ENCODE assay signal across 11 mouse cellular contexts in the genomic region with DNA sequence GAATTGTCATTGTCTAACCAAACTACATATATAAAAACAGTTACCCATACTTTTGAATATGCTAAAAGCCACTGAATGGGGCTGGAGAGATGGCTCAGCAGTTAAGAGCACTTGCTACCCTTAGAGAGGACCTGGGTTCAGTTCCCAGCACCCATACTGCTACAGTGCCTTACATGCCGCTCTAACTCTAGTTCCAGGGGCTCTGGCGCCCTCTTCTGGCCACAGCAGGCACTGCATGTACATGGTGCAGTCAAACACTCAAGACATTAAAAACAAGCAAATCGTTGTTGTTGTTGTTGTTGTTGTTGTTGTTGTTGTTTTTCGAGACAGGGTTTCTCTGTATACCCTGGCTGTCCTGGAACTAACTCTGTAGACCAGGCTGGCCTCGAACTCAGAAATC. TPM values are rescaled to one million over a fixed set of nuclear protein-coding genes. Genes with fewer than 3 reads are reported as not detected.
DNase-seq lines count a peak whose midpoint lies in the region; ATAC-seq and TF ChIP-seq lines count a peak whose summit lies in the region.
"Had no signal": no experiment of that assay in that cellular context is flagged by ENCODE, and none has a peak within 500 bp of the region (broad histone marks: within the 10 kb centered on the region; RNA-seq: fewer than 3 reads in every experiment).

No protein-coding gene starts in this region.

- H3K9me3 ChIP-seq in hindbrain, postnatal 0 days (ENCODE audit: low read length), result no peaks in the 10 kb centered on the region
- no peaks in the 10 kb centered on the region for H3K9me3 ChIP-seq in hindbrain, embryonic 14.5 days (ENCODE audit: control insufficient read depth, low read length)
- H3K9me3 ChIP-seq: midbrain, embryonic 15.5 days had no signal

- no peak for DNase-seq in hindbrain, postnatal 0 days (ENCODE audit: low spot score)
- DNase-seq in hindbrain, embryonic 14.5 days (ENCODE audit: low spot score), result no peak
- peak; percentile 52 for DNase-seq in CD4-positive helper T cell, adult 2 months (ENCODE audit: low read depth, low spot score)
- DNase-seq in ZHBTc4 (ENCODE audit: low read depth, low spot score), result peak; percentile 70
- DNase-seq in natural killer cell, adult 2 months (ENCODE audit: low spot score in 2 of 2), result peak; percentile 42 to 44
- no peak for DNase-seq in frontal cortex, postnatal 10 days (ENCODE audit: low spot score in 2 of 2)
- no peak for DNase-seq in right cerebral cortex, postnatal 36 days (ENCODE audit: low spot score in 2 of 2)
- DNase-seq in left cerebral cortex, postnatal 36 days (ENCODE audit: low spot score in 2 of 2), result no peak
- DNase-seq: left cerebral cortex, postnatal 4 days had no signal

- no peaks in the 10 kb centered on the region for H3K36me3 ChIP-seq in hindbrain, postnatal 0 days (ENCODE audit: insufficient read depth, low read length)
- no peaks in the 10 kb centered on the region for H3K36me3 ChIP-seq in hindbrain, embryonic 14.5 days (replicated peaks; ENCODE audit: control insufficient read depth, insufficient read depth)
- H3K36me3 ChIP-seq: midbrain, embryonic 15.5 days had no signal

- TF ChIP-seq CTCF in hindbrain, postnatal 0 days (IDR thresholded peaks at IDR 0.05; ENCODE audit: low read depth), result peak; percentile 65

- H3K4me1 ChIP-seq in hindbrain, postnatal 0 days (ENCODE audit: insufficient read depth, low read length), result no peaks in the 10 kb centered on the region
- H3K4me1 ChIP-seq in hindbrain, embryonic 14.5 days (replicated peaks; ENCODE audit: control insufficient read depth, insufficient read depth, low read length), result no peaks in the 10 kb centered on the region
- H3K4me1 ChIP-seq: midbrain, embryonic 15.5 days had no signal

- no peak overlapping the region for H3K4me3 ChIP-seq in hindbrain, postnatal 0 days (ENCODE audit: low read length)
- no peak overlapping the region for H3K4me3 ChIP-seq in hindbrain, embryonic 14.5 days (replicated peaks; ENCODE audit: low read length)
- H3K4me3 ChIP-seq: midbrain, embryonic 15.5 days had no signal

- intact Hi-C loops in left cerebral cortex, postnatal 36 days (cut with DNase I), result no loop called here

- no peak overlapping the region for H3K4me2 ChIP-seq in hindbrain, postnatal 0 days (ENCODE audit: low read depth, low read length)
- H3K4me2 ChIP-seq in hindbrain, embryonic 14.5 days (replicated peaks), result no peak overlapping the region
- H3K4me2 ChIP-seq: midbrain, embryonic 15.5 days had no signal

- H3K27me3 ChIP-seq in hindbrain, postnatal 0 days (ENCODE audit: insufficient read depth, low read length), result no peaks in the 10 kb centered on the region
- no peaks in the 10 kb centered on the region for H3K27me3 ChIP-seq in hindbrain, embryonic 14.5 days (ENCODE audit: control insufficient read depth, insufficient read depth, low read length)
- H3K27me3 ChIP-seq: midbrain, embryonic 15.5 days had no signal

- H3K27ac ChIP-seq in hindbrain, postnatal 0 days, result no peak overlapping the region
- H3K27ac ChIP-seq in hindbrain, embryonic 14.5 days, result no peak overlapping the region
- H3K27ac ChIP-seq: midbrain, embryonic 15.5 days had no signal

- 62% methylated on average over 5 of the region's 5 CpGs for WGBS in hindbrain, postnatal 0 days
- 62% methylated on average over 5 of the region's 5 CpGs for WGBS in hindbrain, embryonic 14.5 days

- no peak overlapping the region for H3K9ac ChIP-seq in hindbrain, postnatal 0 days (replicated peaks; ENCODE audit: low read length)
- H3K9ac ChIP-seq in hindbrain, embryonic 14.5 days, result no peak overlapping the region
- H3K9ac ChIP-seq: midbrain, embryonic 15.5 days had no signal

- no peak for ATAC-seq in hindbrain, postnatal 0 days
- no peak for ATAC-seq in hindbrain, embryonic 14.5 days (ENCODE audit: low FRiP score)
- ATAC-seq: midbrain, embryonic 15.5 days had no signal

RNA-seq across cellular contexts. Expression of a gene that starts 21.2 kb away (rescaled TPM):
- 0.16 TPM in 1 of 2 replicates, not detected in the other for total RNA-seq in hindbrain, postnatal 0 days (2014; rRNA removed)
- polyA plus RNA-seq in hindbrain, postnatal 0 days (2015; fragmentation: Nextera tagmentation; extraction: Ambion mirVana), result 0.16 and 0.24 TPM in 2 replicates
- polyA plus RNA-seq in hindbrain, embryonic 14.5 days (2014; fragmentation: Nextera tagmentation; extraction: Ambion mirVana), result not detected in 2 replicates
- total RNA-seq in left cerebral cortex, postnatal 36 days (2021), result not detected
- total RNA-seq: gastrocnemius, adult 8-10 months had no signal

RNA-seq across cellular contexts. Expression of a gene that starts 21.3 kb away (rescaled TPM):
- total RNA-seq in hindbrain, postnatal 0 days (2014; rRNA removed), result not detected in 2 replicates
- not detected in 2 replicates for polyA plus RNA-seq in hindbrain, postnatal 0 days (2015; fragmentation: Nextera tagmentation; extraction: Ambion mirVana)
- polyA plus RNA-seq in hindbrain, embryonic 14.5 days (2014; fragmentation: Nextera tagmentation; extraction: Ambion mirVana), result not detected in 2 replicates
- total RNA-seq in left cerebral cortex, postnatal 36 days (2021), result not detected
- total RNA-seq: gastrocnemius, adult 8-10 months; left cerebral cortex, postnatal 4 days had no signal
- polyA plus RNA-seq: midbrain, embryonic 15.5 days had no signal

RNA-seq across cellular contexts. Expression of a gene that starts 45.6 kb away (rescaled TPM):
- 15.1 and 17.2 TPM in 2 replicates for total RNA-seq in hindbrain, postnatal 0 days (2014; rRNA removed)
- polyA plus RNA-seq in hindbrain, postnatal 0 days (2015; fragmentation: Nextera tagmentation; extraction: Ambion mirVana), result 203 and 213 TPM in 2 replicates
- 144 and 145 TPM in 2 replicates for polyA plus RNA-seq in hindbrain, embryonic 14.5 days (2014; fragmentation: Nextera tagmentation; extraction: Ambion mirVana)
- 100 to 1,000 TPM; 132 to 142 TPM for total RNA-seq in left cerebral cortex, postnatal 36 days (2021)

Comparison
In these comparisons a context has a peak if more than half of its experiments do, and no peak if none do; other contexts are left out.
1. DNase-seq: peak in CD4-positive helper T cell, adult 2 months (single experiment), ZHBTc4 (single experiment) and natural killer cell, adult 2 months (2 of 2); none in hindbrain, postnatal 0 days (single experiment), hindbrain, embryonic 14.5 days (single experiment), frontal cortex, postnatal 10 days (0 of 2), right cerebral cortex, postnatal 36 days (0 of 2) and left cerebral cortex, postnatal 36 days (0 of 2).